Mouse (Mus musculus): Measurements from ENCODE around the gene Zfp775. TPM values are rescaled to one million over a fixed set of nuclear protein-coding genes. Genes with fewer than 3 reads are reported as not detected.
"Not testable (repeated sequence)": the region's sequence is repeated elsewhere in the genome, so short reads cannot be mapped to it uniquely, and the experiment has no call there.

The Zfp775 gene
- polyA plus RNA-seq, 1 experiment from 2014 or later, result 6.1 TPM

DNA sequence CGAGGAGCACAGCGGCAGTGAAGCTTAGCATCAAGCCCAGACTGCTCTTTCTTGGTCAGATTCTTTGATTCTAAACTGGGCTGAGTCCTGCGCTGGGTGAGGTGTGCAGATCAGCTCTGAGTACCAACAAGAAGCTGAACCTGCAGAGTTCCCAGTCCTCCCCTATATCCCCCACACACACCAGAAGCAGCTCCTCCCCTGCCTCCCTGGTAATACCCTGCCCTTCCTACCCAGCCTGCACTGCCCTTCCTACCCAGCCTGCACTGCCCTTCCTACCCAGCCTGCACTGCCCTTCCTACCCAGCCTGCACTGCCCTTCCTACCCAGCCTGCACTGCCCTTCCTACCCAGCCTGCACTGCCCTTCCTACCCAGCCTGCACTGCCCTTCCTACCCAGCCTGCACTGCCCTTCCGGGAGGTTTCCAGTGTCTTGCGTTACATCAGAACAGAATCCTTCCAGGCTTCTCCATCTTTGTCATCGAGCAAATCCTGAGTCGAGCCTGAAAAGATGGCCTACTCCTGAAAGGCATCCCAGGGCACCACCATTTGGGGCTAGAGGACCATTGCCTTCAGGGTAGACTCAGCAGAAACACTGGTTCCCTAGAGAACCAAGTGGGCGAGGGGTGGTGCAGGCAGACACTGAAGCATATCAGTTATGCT, 20.5 kb downstream of the Zfp775 start:
- H3K4me1 ChIP-seq (ENCODE audit: control insufficient read depth, insufficient read depth, low read length); H3K4me3 ChIP-seq (ENCODE audit: low read length); H3K9ac ChIP-seq (ENCODE audit: low read depth, low read length); H3K27me3 ChIP-seq (replicated peaks; ENCODE audit: control insufficient read depth, insufficient read depth, low read length); H3K9me3 ChIP-seq (ENCODE audit: control insufficient read depth, low read length); H3K4me2 ChIP-seq (ENCODE audit: low read depth, low read length); H3K27ac ChIP-seq (ENCODE audit: low read length); ATAC-seq: not testable (repeated sequence)
- 83% methylated on average over 8 of the region's 8 CpGs for WGBS
- H3K36me3 ChIP-seq (ENCODE audit: control insufficient read depth, insufficient read depth, low read length), result peaks cover 16% of the 10 kb centered on the region

DNA sequence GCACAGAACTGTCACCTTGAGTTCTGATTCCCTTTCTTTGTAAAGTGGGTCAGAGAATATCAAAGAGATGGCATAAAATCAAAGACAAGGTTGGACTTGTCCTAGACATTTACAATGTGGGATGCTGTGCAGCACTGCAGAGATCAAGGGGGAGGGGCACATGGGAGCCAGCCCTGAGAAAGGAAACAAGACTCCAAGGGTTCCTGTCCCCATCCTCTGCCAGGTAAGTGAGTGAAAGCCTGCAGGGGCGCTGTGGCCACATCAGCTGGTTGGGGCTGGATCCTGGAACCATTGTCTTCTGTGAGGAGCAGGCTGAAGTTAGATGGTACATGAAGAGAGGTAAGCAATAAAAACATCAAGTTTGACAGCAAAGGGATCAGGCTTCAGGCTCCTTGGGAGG, 21.6 kb downstream of the Zfp775 start:
- ATAC-seq, result no peak
- H3K36me3 ChIP-seq (ENCODE audit: control insufficient read depth, insufficient read depth, low read length), result peaks cover 16% of the 10 kb centered on the region
- H3K27me3 ChIP-seq (replicated peaks; ENCODE audit: control insufficient read depth, insufficient read depth, low read length), result peaks cover 10% of the 10 kb centered on the region; the same call in 1 of the 2 replicates
- no peak overlapping the region for H3K9ac ChIP-seq (ENCODE audit: low read depth, low read length)
- no peak overlapping the region for H3K4me2 ChIP-seq (ENCODE audit: low read depth, low read length)
- H3K4me3 ChIP-seq (ENCODE audit: low read length), result no peak overlapping the region
- no peak overlapping the region for H3K27ac ChIP-seq (ENCODE audit: low read length)
- peaks cover 10% of the 10 kb centered on the region; the same call in 1 of the 2 replicates for H3K4me1 ChIP-seq (ENCODE audit: control insufficient read depth, insufficient read depth, low read length)
- 39% methylated on average over 1 of the region's 1 CpGs for WGBS
- no peaks in the 10 kb centered on the region for H3K9me3 ChIP-seq (ENCODE audit: control insufficient read depth, low read length)

- Histone ChIP-seq H3K9me3 (ENCODE audit: control insufficient read depth, low read length) (no peaks in the 10 kb centered on the region), H3K4me1 (ENCODE audit: control insufficient read depth, insufficient read depth, low read length) (peaks cover 17% of the 10 kb centered on the region), H3K9ac (ENCODE audit: low read depth, low read length) (peak within 1 kb of the TSS; percentile 70), H3K4me2 (ENCODE audit: low read depth, low read length) (peak within 1 kb of the TSS; percentile 88), H3K27me3 (replicated peaks; ENCODE audit: control insufficient read depth, insufficient read depth, low read length) (peaks cover 19% of the 10 kb centered on the region), H3K27ac (ENCODE audit: low read length) (no peak within 1 kb of the TSS), H3K4me3 (ENCODE audit: low read length) (peak within 1 kb of the TSS; percentile 56), H3K36me3 (ENCODE audit: control insufficient read depth, insufficient read depth, low read length) (no peaks in the 10 kb centered on the region)
- 40% methylated on average over 8 of the region's 8 CpGs for WGBS
- ATAC-seq, result no peak
Observed at GRCm38 (mm10) chr6:48626464-48626863, 24.6 kb downstream of the Zfp775 start, which contains the start of gene AI854703. AI854703 (plus strand) TSS chr6:48626764.

DNA sequence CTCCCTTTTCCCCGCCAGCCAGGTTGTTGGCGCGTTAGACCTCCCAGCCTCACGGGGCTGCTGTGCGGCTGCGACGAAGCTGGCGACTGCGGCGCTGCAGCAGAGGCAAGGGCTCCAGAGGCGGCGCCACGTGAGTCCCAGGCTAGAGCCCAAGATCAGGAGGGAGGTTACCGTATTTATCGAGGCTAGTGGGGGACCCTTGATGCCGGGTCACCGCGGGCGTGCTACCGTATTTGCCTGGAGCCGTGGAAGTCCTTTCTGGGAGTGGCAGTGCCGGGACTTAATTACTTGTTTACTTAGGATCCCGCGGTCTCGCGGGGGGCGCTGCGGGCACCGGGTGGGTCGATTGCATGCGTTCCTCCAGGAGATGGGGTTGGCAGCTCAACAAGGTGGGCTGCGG, 25.1 kb downstream of the Zfp775 start:
- H3K4me3 ChIP-seq (ENCODE audit: low read length), result peak overlapping the region; percentile 56
- H3K27ac ChIP-seq (ENCODE audit: low read length), result no peak overlapping the region
- ATAC-seq, result peak; percentile 54
- whole genome bisulfite sequencing, result under 1% methylated on average over 32 of the region's 32 CpGs
- peak overlapping the region; percentile 88 for H3K4me2 ChIP-seq (ENCODE audit: low read depth, low read length)
- no peaks in the 10 kb centered on the region for H3K36me3 ChIP-seq (ENCODE audit: control insufficient read depth, insufficient read depth, low read length)
- H3K4me1 ChIP-seq (ENCODE audit: control insufficient read depth, insufficient read depth, low read length), result peaks cover 17% of the 10 kb centered on the region
- H3K27me3 ChIP-seq (replicated peaks; ENCODE audit: control insufficient read depth, insufficient read depth, low read length), result peaks cover 19% of the 10 kb centered on the region
- H3K9ac ChIP-seq (ENCODE audit: low read depth, low read length), result peak overlapping the region; percentile 70
- H3K9me3 ChIP-seq (ENCODE audit: control insufficient read depth, low read length), result no peaks in the 10 kb centered on the region

DNA sequence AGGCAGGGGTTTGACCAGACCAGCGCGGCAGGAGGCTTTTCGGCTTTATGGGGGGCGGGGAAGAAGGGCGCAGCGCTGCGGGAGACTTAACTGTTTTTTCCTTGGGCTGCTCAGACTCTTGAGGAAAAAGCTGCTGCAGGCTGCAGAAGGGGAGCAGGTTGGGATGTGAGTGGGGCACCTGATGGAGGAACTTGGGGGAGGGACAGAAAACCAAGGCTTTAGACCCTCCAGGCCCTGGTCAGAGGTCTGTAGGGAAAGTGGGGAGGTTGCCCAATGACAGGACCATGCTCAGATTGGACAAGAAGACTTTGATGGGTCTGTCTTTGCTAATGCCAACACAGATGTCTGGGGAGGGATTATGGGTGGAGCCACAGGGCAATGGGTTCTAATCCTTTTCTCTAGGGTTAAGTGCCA, 25.7 kb downstream of the Zfp775 start:
- ATAC-seq, result no peak
- H3K27ac ChIP-seq (ENCODE audit: low read length), result no peak overlapping the region
- H3K4me2 ChIP-seq (ENCODE audit: low read depth, low read length), result peak overlapping the region; percentile 88
- H3K4me3 ChIP-seq (ENCODE audit: low read length), result peak overlapping the region; percentile 56
- H3K4me1 ChIP-seq (ENCODE audit: control insufficient read depth, insufficient read depth, low read length), result peaks cover 17% of the 10 kb centered on the region
- no peaks in the 10 kb centered on the region for H3K9me3 ChIP-seq (ENCODE audit: control insufficient read depth, low read length)
- peaks cover 19% of the 10 kb centered on the region for H3K27me3 ChIP-seq (replicated peaks; ENCODE audit: control insufficient read depth, insufficient read depth, low read length)
- 5% methylated on average over 7 of the region's 7 CpGs for WGBS
- H3K9ac ChIP-seq (ENCODE audit: low read depth, low read length), result peak overlapping the region; percentile 70
- H3K36me3 ChIP-seq (ENCODE audit: control insufficient read depth, insufficient read depth, low read length), result no peaks in the 10 kb centered on the region

DNA sequence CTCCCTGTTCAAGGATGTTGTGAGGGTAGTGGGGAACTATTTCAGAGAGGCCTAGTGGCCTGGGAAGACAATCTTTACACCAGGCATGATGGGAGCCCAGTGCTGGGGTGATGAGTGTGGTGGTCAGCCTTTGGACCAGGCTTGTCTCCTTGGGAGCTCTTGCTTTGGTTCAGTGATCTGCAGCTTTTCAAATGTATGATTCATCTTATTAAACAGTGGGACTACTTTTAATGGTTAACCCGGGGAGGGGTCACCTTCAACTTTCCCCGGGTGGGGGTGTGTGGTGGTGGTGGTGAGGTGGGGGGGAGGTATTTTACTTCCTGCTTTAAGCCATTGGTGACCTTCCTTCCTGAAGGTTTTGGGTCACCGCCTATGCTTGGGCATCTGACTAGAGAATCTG, 26.5 kb downstream of the Zfp775 start:
- peaks cover 17% of the 10 kb centered on the region for H3K4me1 ChIP-seq (ENCODE audit: control insufficient read depth, insufficient read depth, low read length)
- no peak overlapping the region for H3K9ac ChIP-seq (ENCODE audit: low read depth, low read length)
- ATAC-seq, result no peak
- peaks cover 19% of the 10 kb centered on the region for H3K27me3 ChIP-seq (replicated peaks; ENCODE audit: control insufficient read depth, insufficient read depth, low read length)
- no peak overlapping the region for H3K4me2 ChIP-seq (ENCODE audit: low read depth, low read length)
- 64% methylated on average over 3 of the region's 3 CpGs for WGBS
- no peaks in the 10 kb centered on the region for H3K36me3 ChIP-seq (ENCODE audit: control insufficient read depth, insufficient read depth, low read length)
- H3K9me3 ChIP-seq (ENCODE audit: control insufficient read depth, low read length), result no peaks in the 10 kb centered on the region
- no peak overlapping the region for H3K27ac ChIP-seq (ENCODE audit: low read length)
- H3K4me3 ChIP-seq (ENCODE audit: low read length), result no peak overlapping the region

GRCm38 (mm10) chr6:48628808-48629660, 27.2 kb downstream of the Zfp775 start:
- no peaks in the 10 kb centered on the region for H3K36me3 ChIP-seq (ENCODE audit: control insufficient read depth, insufficient read depth, low read length)
- no peaks in the 10 kb centered on the region for H3K9me3 ChIP-seq (ENCODE audit: control insufficient read depth, low read length)
- peak overlapping the region; percentile 93 for H3K4me2 ChIP-seq (ENCODE audit: low read depth, low read length)
- H3K27ac ChIP-seq (ENCODE audit: low read length), result no peak overlapping the region
- 4% methylated on average over 54 of the region's 54 CpGs for WGBS
- peaks cover 19% of the 10 kb centered on the region for H3K27me3 ChIP-seq (replicated peaks; ENCODE audit: control insufficient read depth, insufficient read depth, low read length)
- peak; percentile 34; the same call in 1 of the 2 replicates for ATAC-seq
- H3K4me1 ChIP-seq (ENCODE audit: control insufficient read depth, insufficient read depth, low read length), result peaks cover 17% of the 10 kb centered on the region
- peak overlapping the region; percentile 52 for H3K4me3 ChIP-seq (ENCODE audit: low read length)
- H3K9ac ChIP-seq (ENCODE audit: low read depth, low read length), result peak overlapping the region; percentile 58

DNA sequence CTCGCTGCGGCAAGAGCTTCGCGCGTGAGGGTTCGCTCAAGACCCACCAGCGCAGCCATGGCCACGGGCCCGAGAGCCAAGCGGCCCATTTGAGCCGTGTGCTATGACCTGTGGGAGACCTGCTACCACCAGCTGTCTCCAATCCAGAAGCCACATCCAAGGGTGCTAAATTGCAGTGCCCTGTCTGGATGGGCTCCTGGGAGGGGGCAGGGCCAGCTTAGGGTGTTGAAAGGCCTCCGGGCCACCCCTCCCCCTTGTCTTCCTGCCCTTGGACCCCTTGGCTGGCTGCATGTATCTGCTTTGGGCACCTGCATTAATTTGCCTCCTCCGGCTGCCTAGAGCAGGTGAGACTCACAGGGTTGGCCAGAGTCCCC, 27.8 kb downstream of the Zfp775 start:
- peak; percentile 32; the same call in 1 of the 2 replicates for ATAC-seq
- peaks cover 19% of the 10 kb centered on the region for H3K27me3 ChIP-seq (replicated peaks; ENCODE audit: control insufficient read depth, insufficient read depth, low read length)
- peak overlapping the region; percentile 93 for H3K4me2 ChIP-seq (ENCODE audit: low read depth, low read length)
- H3K9me3 ChIP-seq (ENCODE audit: control insufficient read depth, low read length), result no peaks in the 10 kb centered on the region
- no peak overlapping the region for H3K27ac ChIP-seq (ENCODE audit: low read length)
- H3K36me3 ChIP-seq (ENCODE audit: control insufficient read depth, insufficient read depth, low read length), result no peaks in the 10 kb centered on the region
- 12% methylated on average over 13 of the region's 13 CpGs for WGBS
- H3K4me1 ChIP-seq (ENCODE audit: control insufficient read depth, insufficient read depth, low read length), result peaks cover 17% of the 10 kb centered on the region
- H3K4me3 ChIP-seq (ENCODE audit: low read length), result peak overlapping the region; percentile 52
- H3K9ac ChIP-seq (ENCODE audit: low read depth, low read length), result peak overlapping the region; percentile 58

DNA sequence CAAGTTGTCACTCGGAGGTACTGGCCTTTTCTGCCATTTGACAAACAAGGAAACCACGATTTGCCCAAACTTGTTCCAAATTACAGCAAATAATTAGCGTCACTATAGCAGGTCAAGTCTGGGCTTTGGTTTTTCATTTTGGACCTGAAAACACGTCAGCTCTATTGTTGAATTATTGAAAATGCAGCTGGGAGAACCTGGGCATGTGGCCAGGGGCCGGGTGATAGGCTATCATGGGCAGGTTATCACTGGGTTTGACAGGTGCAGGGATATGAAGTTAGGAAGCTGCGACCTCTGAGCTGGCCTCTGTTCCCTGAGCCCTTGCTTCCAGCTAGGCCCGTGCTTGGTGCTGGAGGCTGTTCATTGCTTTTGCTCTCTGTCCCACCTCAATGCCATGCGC, 29.0 kb downstream of the Zfp775 start:
- peaks cover 17% of the 10 kb centered on the region for H3K4me1 ChIP-seq (ENCODE audit: control insufficient read depth, insufficient read depth, low read length)
- no peak overlapping the region for H3K9ac ChIP-seq (ENCODE audit: low read depth, low read length)
- ATAC-seq, result no peak
- H3K27me3 ChIP-seq (replicated peaks; ENCODE audit: control insufficient read depth, insufficient read depth, low read length), result peaks cover 19% of the 10 kb centered on the region
- no peak overlapping the region for H3K4me2 ChIP-seq (ENCODE audit: low read depth, low read length)
- no peaks in the 10 kb centered on the region for H3K36me3 ChIP-seq (ENCODE audit: control insufficient read depth, insufficient read depth, low read length)
- no peaks in the 10 kb centered on the region for H3K9me3 ChIP-seq (ENCODE audit: control insufficient read depth, low read length)
- 88% methylated on average over 8 of the region's 8 CpGs for WGBS
- H3K27ac ChIP-seq (ENCODE audit: low read length), result no peak overlapping the region
- H3K4me3 ChIP-seq (ENCODE audit: low read length), result no peak overlapping the region

Measured in intestine, embryonic 16.5 days (tissue).